Mouse (Mus musculus): ENCODE measurements around the gene Cel. TPM values are rescaled to one million over a fixed set of nuclear protein-coding genes. Genes with fewer than 3 reads are reported as not detected.
A peak's percentile ranks its signal among the peaks of the same experiment; 100 is the strongest.
"Not testable (repeated sequence)": the region's sequence is repeated elsewhere in the genome, so short reads cannot be mapped to it uniquely, and the experiment has no call there.

The Cel gene
- total RNA-seq, 2 experiments from 2014 or later, result not detected

GRCm38 (mm10) chr2:28521571-28522151 lies 41.5 kb downstream of the Cel start:
- no peak for DNase-seq (ENCODE audit: low spot score in 2 of 2)

DNA sequence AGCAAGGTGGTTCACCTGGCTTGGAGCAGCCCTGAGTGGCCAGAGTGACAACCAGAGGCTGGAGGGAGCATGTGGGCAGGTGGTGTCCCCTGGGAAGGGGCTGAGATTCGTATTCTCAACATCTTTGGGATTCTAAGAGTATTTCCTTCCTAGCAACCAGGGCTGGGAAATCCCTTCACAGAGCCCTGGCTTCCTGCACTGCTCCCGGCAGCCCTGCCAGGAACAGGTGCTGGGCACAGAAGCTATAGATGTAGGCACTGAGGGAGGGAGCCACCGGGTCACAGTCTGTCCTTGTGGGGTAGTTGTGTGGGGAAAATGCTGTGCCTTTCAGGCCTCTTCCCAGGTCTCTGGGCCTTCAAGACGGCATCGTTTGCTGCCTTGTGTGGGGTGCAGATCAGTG lies 42.6 kb downstream of the Cel start:
- no peak for DNase-seq (ENCODE audit: low spot score in 2 of 2)

- DNase-seq (ENCODE audit: low spot score in 2 of 2), result no peak
Measured at GRCm38 (mm10) chr2:28518231-28518630, 45.0 kb downstream of the Cel start.

GRCm38 (mm10) chr2:28517206-28517909 lies 45.8 kb downstream of the Cel start:
- DNase-seq (ENCODE audit: low spot score in 2 of 2), result peak; percentile 61 to 85

DNA sequence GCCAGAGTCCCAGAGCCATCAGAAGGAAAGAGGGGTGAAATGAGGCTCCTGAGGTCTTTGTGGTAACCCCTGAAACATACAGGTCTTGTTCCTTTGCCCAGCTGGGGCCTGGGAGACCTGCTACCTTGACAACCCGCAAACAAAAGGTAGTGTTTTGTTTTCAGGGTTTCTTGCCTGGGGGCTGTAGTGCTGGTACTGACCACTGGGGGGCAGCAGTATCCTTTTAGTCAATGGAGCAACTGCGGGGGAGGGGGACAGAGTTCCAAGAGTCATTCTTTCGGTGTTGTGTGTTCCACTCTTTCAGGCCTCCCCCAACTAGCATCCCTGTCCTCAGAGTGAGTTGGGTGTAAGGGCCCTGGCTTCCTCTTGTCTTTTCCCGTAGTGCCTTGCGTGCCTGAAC lies 48.7 kb downstream of the Cel start:
- DNase-seq (ENCODE audit: low spot score in 2 of 2), result peak; percentile 71 to 83

DNA sequence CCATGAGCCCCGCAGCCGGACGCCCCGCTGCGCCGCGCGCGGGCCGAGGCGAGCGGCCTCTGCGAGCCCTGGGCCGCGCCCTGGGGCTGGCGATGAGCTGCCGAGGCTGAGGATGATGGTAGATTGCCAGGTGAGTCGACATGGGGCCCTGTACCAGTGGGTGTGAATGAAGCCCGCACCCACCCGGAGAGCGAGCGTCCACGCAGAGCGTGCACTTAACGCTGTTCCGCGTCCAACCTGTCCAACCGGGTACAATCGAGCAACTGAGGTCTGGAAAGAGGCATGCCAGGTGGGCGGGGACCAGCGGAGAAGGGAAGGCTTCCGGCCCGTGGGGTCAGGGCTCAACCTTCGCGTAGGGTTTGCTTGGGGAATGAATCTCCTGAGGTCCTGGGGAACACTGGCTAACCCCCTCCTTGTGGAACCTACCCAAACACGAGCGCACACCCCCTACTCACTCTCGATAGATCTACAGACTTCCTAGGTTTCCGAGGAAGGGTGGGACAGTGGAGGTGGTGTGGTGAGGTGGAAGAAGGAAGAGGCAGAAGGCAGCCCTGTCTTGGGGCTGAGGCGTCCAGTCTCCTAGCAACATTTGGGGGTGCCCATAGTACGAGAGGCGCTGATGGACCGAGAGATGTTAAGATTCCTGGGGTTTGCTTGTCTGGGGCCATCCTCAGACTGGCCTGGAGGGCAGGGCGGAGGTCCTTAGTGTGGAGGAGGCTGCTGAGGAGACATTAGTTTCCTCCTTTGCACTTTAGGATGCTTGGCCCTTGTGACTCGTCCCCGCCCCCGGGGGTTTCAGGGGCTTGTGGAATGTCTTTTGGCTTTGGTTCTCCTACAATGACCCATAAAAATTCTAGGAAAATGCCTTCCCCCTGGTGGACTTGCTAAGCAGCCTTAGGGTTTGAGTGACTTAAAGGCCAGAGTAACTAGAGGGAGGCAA lies 49.5 kb downstream of the Cel start:
- DNase-seq (ENCODE audit: low spot score in 2 of 2), result peak in 1 of 2 experiments; percentile 40

DNA sequence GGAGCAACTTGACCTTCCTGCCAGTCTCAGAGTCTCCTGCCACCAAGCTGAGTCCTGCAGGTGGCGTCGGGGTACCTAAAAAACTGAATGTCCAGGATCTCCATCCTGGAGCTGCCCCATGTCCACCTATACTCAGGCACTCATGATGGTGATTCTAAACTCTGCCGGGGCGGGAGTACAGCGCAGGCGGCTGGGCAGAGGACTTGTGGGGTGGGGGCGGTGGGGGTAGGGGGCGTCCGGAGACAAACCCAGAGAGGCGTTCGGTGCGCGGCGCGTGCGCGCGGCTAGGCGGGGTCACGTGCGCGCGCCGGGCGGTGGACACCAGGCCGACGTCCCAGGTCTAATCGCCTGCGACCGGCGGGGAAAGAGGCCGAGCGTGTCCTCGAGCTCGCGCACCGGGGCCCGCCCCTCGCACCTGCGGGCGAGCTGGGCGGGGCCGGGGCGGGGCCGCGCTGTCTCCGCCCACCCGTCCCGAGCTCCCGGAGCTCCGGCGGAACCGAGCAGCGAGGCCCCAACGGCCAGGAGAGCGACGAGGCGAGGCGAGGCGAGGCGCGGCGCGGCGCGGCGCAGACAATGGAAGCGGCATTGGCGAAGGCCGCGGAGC lies 50.3 kb downstream of the Cel start, which contains the start of gene Ralgds:
Gene Ralgds (plus strand): TSS at position 328 of the 604 bp plus-strand sequence.
- peak in 1 of 2 experiments; percentile 43 for DNase-seq (ENCODE audit: low spot score in 2 of 2)

DNA sequence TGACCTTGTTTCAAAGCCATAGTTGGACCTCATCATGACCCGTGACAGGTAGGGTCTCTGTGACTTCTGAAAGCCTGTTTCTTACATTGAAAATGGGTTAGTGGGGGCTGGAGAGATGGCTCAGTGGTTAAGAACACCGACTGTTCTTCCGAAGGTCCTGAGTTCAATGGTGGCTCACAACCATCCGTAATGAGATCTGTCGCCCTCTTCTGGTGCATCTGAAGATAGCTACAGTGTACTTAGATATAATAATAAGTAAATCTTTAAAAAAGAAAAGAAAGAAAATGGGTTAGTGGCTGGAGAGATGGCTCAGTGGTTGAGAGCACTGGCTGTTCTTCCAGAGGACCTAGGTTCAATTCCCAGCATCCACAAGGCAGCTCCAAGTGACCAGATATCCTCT lies 51.6 kb downstream of the Cel start:
- DNase-seq (ENCODE audit: low spot score in 2 of 2), result not testable (repeated sequence)

GRCm38 (mm10) chr2:28506291-28506690 lies 56.9 kb downstream of the Cel start:
- no peak for DNase-seq (ENCODE audit: low spot score in 2 of 2)

GRCm38 (mm10) chr2:28505795-28506194 lies 57.4 kb downstream of the Cel start, which contains the start of gene Gm10134:
Gene Gm10134, plus strand, starts transcription at chr2:28506095.
- no peak for DNase-seq (ENCODE audit: low spot score in 2 of 2)

Small RNA genes within 50 kb of the gene (microRNA-seq; reads per million reads assigned to microRNA genes)
- gene Gm22824, result not detected

Other genes with a start within 250 kb of the Cel start
- 1 to 10 TPM; 5.7 to 7.9 TPM for gene Ppp1r26, start 116.6 kb downstream of the Cel start, total RNA-seq (2021)
- gene 1700007K13Rik, start 97.1 kb downstream of the Cel start, total RNA-seq (2021), result under 1 TPM in 1 of 2 experiments, not detected in 1; 0.44 TPM
- gene Mrps2, start 95.3 kb downstream of the Cel start, total RNA-seq (2021), result 10 to 100 TPM; 35.6 to 39.2 TPM
- gene Gbgt1, start 66.5 kb downstream of the Cel start, total RNA-seq (2021), result 1 to 10 TPM; 3.0 to 5.1 TPM
- gene Gm10134, start 57.3 kb downstream of the Cel start, total RNA-seq (2021), result 1 to 10 TPM; 1.7 to 2.7 TPM
- gene Ralgds, start 50.3 kb downstream of the Cel start, total RNA-seq (2021), result 10 to 100 TPM; 68.2 to 79.3 TPM
- gene Gtf3c5, start 20.3 kb upstream of the Cel start, total RNA-seq (2021), result 10 to 100 TPM; 14.8 TPM
- under 1 TPM in 1 of 2 experiments, not detected in 1; 0.60 TPM for gene Gfi1b, start 58.6 kb upstream of the Cel start, total RNA-seq (2021)
- gene Tsc1, start 77.8 kb upstream of the Cel start, total RNA-seq (2021), result 10 to 100 TPM; 21.9 to 22.3 TPM
- under 1 TPM in 1 of 2 experiments, not detected in 1; 0.88 TPM for gene Spaca9, start 136.3 kb upstream of the Cel start, total RNA-seq (2021)
- under 1 TPM in 1 of 2 experiments, not detected in 1; 0.23 TPM for gene Ak8, start 136.8 kb upstream of the Cel start, total RNA-seq (2021)